8 mouse cellular contexts compared by ENCODE assay signal in the genomic region with DNA sequence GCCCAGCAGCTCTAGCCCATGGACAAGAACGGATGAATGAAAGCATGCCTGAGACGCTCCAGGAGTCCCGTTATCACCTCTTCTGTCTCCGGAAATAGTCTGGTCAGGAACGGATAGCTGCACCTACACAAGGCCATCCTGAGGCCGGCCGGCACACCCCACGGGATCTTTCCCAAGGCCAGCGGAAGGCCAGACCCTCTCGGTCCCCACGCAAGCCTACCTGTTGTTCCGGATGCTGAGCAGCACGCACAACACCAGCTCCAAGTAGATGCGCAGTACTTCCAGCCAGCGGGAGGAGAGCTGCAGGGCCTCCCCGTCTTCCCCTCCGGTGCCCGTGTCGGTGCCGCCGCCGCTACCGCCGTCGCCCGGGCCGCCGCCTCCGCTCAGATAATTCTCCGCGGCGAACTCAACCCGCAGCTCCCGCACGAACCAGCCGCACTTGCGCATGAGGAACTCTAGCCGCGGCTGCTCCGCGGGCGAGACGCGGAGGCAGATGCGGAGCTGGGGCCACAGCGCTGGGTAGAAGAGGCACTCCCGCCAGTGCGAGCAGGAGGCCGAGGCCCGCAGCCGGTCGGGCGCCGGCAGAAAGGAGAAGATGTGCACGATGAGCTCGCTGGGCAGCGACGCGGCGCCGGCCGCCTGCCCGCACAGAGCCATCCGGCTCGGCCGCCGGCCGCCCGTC. TPM values are rescaled to one million over a fixed set of nuclear protein-coding genes. Genes with fewer than 3 reads are reported as not detected.
A peak's percentile ranks its signal among the peaks of the same experiment; 100 is the strongest.
DNase-seq lines count a peak whose midpoint lies in the region; ATAC-seq and TF ChIP-seq lines count a peak whose summit lies in the region.

No protein-coding gene starts in this region.

- no peak for TF ChIP-seq CTCF in brain, embryonic 14.5 days (IDR thresholded peaks at IDR 0.05; ENCODE audit: borderline replicate concordance, extremely low read depth, insufficient read depth, insufficient read length)
- no peak for TF ChIP-seq CTCF in small intestine, adult 2 months (IDR thresholded peaks at IDR 0.05; ENCODE audit: extremely low read depth, insufficient read length, insufficient replicate concordance, low read depth, low read length)

- peak; percentile 8 for ATAC-seq in forebrain, embryonic 15.5 days (replicated peaks)
- peak; percentile 8 for ATAC-seq in hindbrain, embryonic 13.5 days (ENCODE audit: low FRiP score)
- peak; percentile 6; the same call in 1 of the 2 replicates for ATAC-seq in megakaryocyte progenitor cell, adult 5-6 weeks (replicated peaks; ENCODE audit: poor library complexity)

- DNase-seq in cerebellum, adult 11-12 months: peak; percentile 70
- no peak for DNase-seq in cerebellum, adult 11 months
- DNase-seq in brain, embryonic 14.5 days (ENCODE audit: low read depth): peak; percentile 66
- peak; percentile 52 to 55 for DNase-seq in left cerebral cortex, postnatal 14 days (ENCODE audit: low spot score in 2 of 2)

- H3K4me2 ChIP-seq in forebrain, embryonic 15.5 days (replicated peaks): peak overlapping the region; percentile 80
- H3K4me2 ChIP-seq in hindbrain, embryonic 13.5 days: peak overlapping the region; percentile 85

- intact Hi-C loops in left cerebral cortex, postnatal 14 days (cut with DNase I): loop anchor here (10.0 kb wide), 1 partner anchor 154 kb away; a partner anchor contains a TSS

- under 1% methylated on average over 67 of the region's 69 CpGs for WGBS in forebrain, embryonic 15.5 days
- WGBS in hindbrain, embryonic 13.5 days: under 1% methylated on average over 56 of the region's 69 CpGs
- under 1% methylated on average over 69 of the region's 69 CpGs for WGBS in small intestine, adult 2 months

- H3K4me1 ChIP-seq in forebrain, embryonic 15.5 days: peaks cover 30% of the 10 kb centered on the region
- peaks cover 30% of the 10 kb centered on the region for H3K4me1 ChIP-seq in hindbrain, embryonic 13.5 days (replicated peaks)
- H3K4me1 ChIP-seq in small intestine, adult 2 months (ENCODE audit: control insufficient read depth, insufficient read depth, insufficient read length, low read length): peaks cover 6% of the 10 kb centered on the region; the same call in 1 of the 2 replicates

- H3K36me3 ChIP-seq in forebrain, embryonic 15.5 days: no peaks in the 10 kb centered on the region
- no peaks in the 10 kb centered on the region for H3K36me3 ChIP-seq in hindbrain, embryonic 13.5 days
- H3K36me3 ChIP-seq in small intestine, adult 2 months (ENCODE audit: control insufficient read depth, insufficient read depth, low read length): no peaks in the 10 kb centered on the region

- no peaks in the 10 kb centered on the region for H3K9me3 ChIP-seq in forebrain, embryonic 15.5 days
- H3K9me3 ChIP-seq in hindbrain, embryonic 13.5 days: no peaks in the 10 kb centered on the region

- peak overlapping the region; percentile 100 for H3K4me3 ChIP-seq in forebrain, embryonic 15.5 days
- H3K4me3 ChIP-seq in hindbrain, embryonic 13.5 days: peak overlapping the region; percentile 78
- peak overlapping the region; percentile 82 for H3K4me3 ChIP-seq in small intestine, adult 2 months (ENCODE audit: low read depth, low read length)

- TF ChIP-seq POLR2A in brain, embryonic 14.5 days (IDR thresholded peaks at IDR 0.05; ENCODE audit: borderline replicate concordance, extremely low read depth, insufficient read depth, insufficient read length, poor library complexity, severe bottlenecking): no peak
- TF ChIP-seq POLR2A in small intestine, adult 2 months (IDR thresholded peaks at IDR 0.05; ENCODE audit: low read depth, low read length): no peak

- H3K27ac ChIP-seq in forebrain, embryonic 15.5 days (replicated peaks): peak overlapping the region; percentile 99
- H3K27ac ChIP-seq in hindbrain, embryonic 13.5 days: peak overlapping the region; percentile 97
- peak overlapping the region; percentile 88 for H3K27ac ChIP-seq in small intestine, adult 2 months (ENCODE audit: insufficient read depth, low read depth, low read length)

- H3K9ac ChIP-seq in forebrain, embryonic 15.5 days (replicated peaks): peak overlapping the region; percentile 89
- peak overlapping the region; percentile 93 for H3K9ac ChIP-seq in hindbrain, embryonic 13.5 days

- H3K27me3 ChIP-seq in forebrain, embryonic 15.5 days: no peaks in the 10 kb centered on the region
- no peaks in the 10 kb centered on the region for H3K27me3 ChIP-seq in hindbrain, embryonic 13.5 days
- H3K27me3 ChIP-seq in small intestine, adult 2 months (ENCODE audit: control insufficient read depth, insufficient read depth, low read length): no peaks in the 10 kb centered on the region

RNA-seq across cellular contexts. Expression of a gene that starts 0.7 kb away (rescaled TPM):
- 15.2 and 15.3 TPM in 2 replicates for polyA plus RNA-seq in brain, embryonic 14.5 days (2012; rRNA removed)
- polyA plus RNA-seq in forebrain, embryonic 15.5 days (2015; fragmentation: Nextera tagmentation; extraction: Ambion mirVana): 8.2 and 9.3 TPM in 2 replicates
- 6.8 and 7.2 TPM in 2 replicates for polyA plus RNA-seq in hindbrain, embryonic 13.5 days (2015; fragmentation: Nextera tagmentation; extraction: Ambion mirVana)
- 10 to 100 TPM; 35.1 to 42.7 TPM for total RNA-seq in left cerebral cortex, postnatal 14 days (2021)
- total RNA-seq in megakaryocyte progenitor cell, adult 5-6 weeks (2015): 40.7 and 63.0 TPM in 2 replicates
- 33.6 and 36.0 TPM in 2 replicates for total RNA-seq in megakaryocyte progenitor cell, adult 5-6 weeks (2017)
- polyA plus RNA-seq in small intestine, adult 2 months (2012; rRNA removed): 4.4 and 6.2 TPM in 2 replicates
